Mouse (Mus musculus): ENCODE measurements around the gene Ddah2. TPM values are rescaled to one million over a fixed set of nuclear protein-coding genes. Genes with fewer than 3 reads are reported as not detected.
A peak's percentile ranks its signal among the peaks of the same experiment; 100 is the strongest.

Gene Ddah2
- polyA plus RNA-seq, 1 experiment from 2014 or later: 227 TPM

- DNase-seq (ENCODE audit: low spot score) (peak; percentile 91), ATAC-seq (replicated peaks; ENCODE audit: low FRiP score, low read depth) (peak; percentile 31; the same call in 1 of the 2 replicates)
- whole genome bisulfite sequencing: 8% methylated on average over 17 of the region's 17 CpGs
- peak overlapping the region; percentile 71 for H3K27ac ChIP-seq
- no peaks in the 10 kb centered on the region for H3K9me3 ChIP-seq (replicated peaks; ENCODE audit: low read length)
- H3K9ac ChIP-seq (ENCODE audit: low read depth, low read length): no peak overlapping the region
- TF ChIP-seq CTCF (IDR thresholded peaks at IDR 0.05; ENCODE audit: low read depth): peak; percentile 100
- H3K4me1 ChIP-seq (replicated peaks; ENCODE audit: insufficient read depth, low read length): no peaks in the 10 kb centered on the region
- no peaks in the 10 kb centered on the region for H3K27me3 ChIP-seq (ENCODE audit: insufficient read depth, low read length)
- H3K36me3 ChIP-seq (ENCODE audit: insufficient read depth, low read length): 0 out of 2 replicates have a peak, but pooled peaks cover 2% of the 10 kb centered on the region
- no peak overlapping the region; the same call in 1 of the 2 replicates for H3K4me2 ChIP-seq (ENCODE audit: low read length)
- no peak overlapping the region for H3K4me3 ChIP-seq (replicated peaks; ENCODE audit: low read depth, low read length)
Observed at GRCm38 (mm10) chr17:35021163-35021808, 37.5 kb upstream of the Ddah2 start.

DNA sequence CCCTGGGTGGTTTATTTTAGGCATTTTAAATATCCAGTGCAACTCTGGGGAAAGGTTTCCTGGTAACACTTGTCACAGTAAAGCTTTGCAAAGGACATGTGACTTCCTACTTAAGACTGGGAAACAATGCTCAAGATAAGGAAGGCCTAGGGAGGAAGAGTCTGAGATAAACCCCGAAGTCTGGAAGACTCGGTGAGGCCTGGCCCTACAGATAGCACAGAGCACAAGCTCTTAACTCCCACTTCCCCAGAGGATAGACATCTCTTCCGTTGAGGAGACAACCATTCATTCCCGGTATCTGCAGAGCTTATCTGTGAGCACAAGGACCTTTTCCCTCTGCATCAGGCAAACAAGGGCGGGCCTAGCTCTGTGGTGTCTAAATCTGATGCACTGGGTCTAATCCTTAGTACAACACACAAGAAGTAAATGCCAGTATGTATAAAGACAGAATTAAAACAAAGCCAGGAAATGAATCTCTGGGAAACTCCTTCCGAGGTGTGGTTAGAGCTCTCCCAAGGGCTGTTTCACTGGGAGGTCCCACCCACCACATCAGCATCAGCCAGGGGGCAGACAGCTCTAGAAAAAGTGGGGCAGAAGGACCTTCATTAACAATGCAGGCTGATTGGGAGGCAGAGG, 36.9 kb upstream of the Ddah2 start:
- H3K4me1 ChIP-seq (replicated peaks; ENCODE audit: insufficient read depth, low read length): no peaks in the 10 kb centered on the region
- no peak overlapping the region; the same call in 1 of the 2 replicates for H3K4me2 ChIP-seq (ENCODE audit: low read length)
- H3K27me3 ChIP-seq (ENCODE audit: insufficient read depth, low read length): no peaks in the 10 kb centered on the region
- H3K9me3 ChIP-seq (replicated peaks; ENCODE audit: low read length): no peaks in the 10 kb centered on the region
- H3K27ac ChIP-seq: peak overlapping the region; percentile 71
- no peaks in the 10 kb centered on the region for H3K36me3 ChIP-seq (ENCODE audit: insufficient read depth, low read length)
- peak; percentile 33; the same call in 1 of the 2 replicates for TF ChIP-seq CTCF (IDR thresholded peaks at IDR 0.05; ENCODE audit: low read depth)
- DNase-seq (ENCODE audit: low spot score) (peak; percentile 54), ATAC-seq (replicated peaks; ENCODE audit: low FRiP score, low read depth) (no peak)
- no peak overlapping the region for H3K9ac ChIP-seq (ENCODE audit: low read depth, low read length)
- WGBS: 50% methylated on average over 6 of the region's 6 CpGs
- H3K4me3 ChIP-seq (replicated peaks; ENCODE audit: low read depth, low read length): no peak overlapping the region

- Histone ChIP-seq H3K27me3 (ENCODE audit: insufficient read depth, low read length) (no peaks in the 10 kb centered on the region), H3K4me1 (replicated peaks; ENCODE audit: insufficient read depth, low read length) (no peaks in the 10 kb centered on the region), H3K27ac (0 out of 2 replicates have a peak overlapping the region, but pooled peaks have one; percentile 71), H3K4me2 (ENCODE audit: low read length) (no peak overlapping the region), H3K36me3 (ENCODE audit: insufficient read depth, low read length) (no peaks in the 10 kb centered on the region), H3K4me3 (replicated peaks; ENCODE audit: low read depth, low read length) (no peak overlapping the region), H3K9me3 (replicated peaks; ENCODE audit: low read length) (no peaks in the 10 kb centered on the region), H3K9ac (ENCODE audit: low read depth, low read length) (no peak overlapping the region)
- ATAC-seq (replicated peaks; ENCODE audit: low FRiP score, low read depth) (no peak), DNase-seq (ENCODE audit: low spot score) (no peak)
- WGBS: 94% methylated on average over 8 of the region's 8 CpGs
- TF ChIP-seq CTCF (IDR thresholded peaks at IDR 0.05; ENCODE audit: low read depth): no peak
Observed at GRCm38 (mm10) chr17:35022541-35023060, 36.2 kb upstream of the Ddah2 start.

GRCm38 (mm10) chr17:35023221-35023620, 35.6 kb upstream of the Ddah2 start:
- ATAC-seq (replicated peaks; ENCODE audit: low FRiP score, low read depth): no peak
- WGBS: 82% methylated on average over 5 of the region's 5 CpGs

DNA sequence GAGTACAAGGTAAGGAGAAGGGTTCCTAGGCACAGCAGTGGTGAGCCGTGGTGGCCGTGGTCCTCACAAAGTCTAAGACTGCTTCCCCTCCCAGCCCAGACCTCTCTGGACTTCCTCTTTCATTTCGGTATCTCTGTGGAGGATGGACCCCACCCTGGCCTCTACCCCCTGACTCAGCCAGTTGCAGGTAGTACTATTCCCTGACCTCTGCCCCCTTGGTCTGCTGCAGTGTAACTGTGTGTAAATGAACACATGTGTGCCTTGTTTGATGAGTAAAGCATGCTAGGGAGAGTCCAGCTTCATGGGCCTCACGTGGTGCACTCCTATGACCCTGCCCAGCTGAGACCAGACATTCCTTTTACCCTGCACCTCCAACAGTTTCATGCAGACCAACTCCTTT, 35.1 kb upstream of the Ddah2 start:
- H3K4me2 ChIP-seq (ENCODE audit: low read length): no peak overlapping the region
- H3K4me3 ChIP-seq (replicated peaks; ENCODE audit: low read depth, low read length): no peak overlapping the region
- WGBS: 74% methylated on average over 4 of the region's 4 CpGs
- TF ChIP-seq CTCF (IDR thresholded peaks at IDR 0.05; ENCODE audit: low read depth): no peak
- no peaks in the 10 kb centered on the region for H3K9me3 ChIP-seq (replicated peaks; ENCODE audit: low read length)
- H3K9ac ChIP-seq (ENCODE audit: low read depth, low read length): no peak overlapping the region
- no peaks in the 10 kb centered on the region for H3K36me3 ChIP-seq (ENCODE audit: insufficient read depth, low read length)
- no peak overlapping the region for H3K27ac ChIP-seq
- no peaks in the 10 kb centered on the region for H3K27me3 ChIP-seq (ENCODE audit: insufficient read depth, low read length)
- DNase-seq (ENCODE audit: low spot score) (no peak), ATAC-seq (replicated peaks; ENCODE audit: low FRiP score, low read depth) (no peak)
- H3K4me1 ChIP-seq (replicated peaks; ENCODE audit: insufficient read depth, low read length): no peaks in the 10 kb centered on the region

More at GRCm38 (mm10) chr17:35023221-35023620, 35.6 kb upstream of the Ddah2 start:
- H3K4me2 ChIP-seq (ENCODE audit: low read length): no peak overlapping the region
- H3K9ac ChIP-seq (ENCODE audit: low read depth, low read length): no peak overlapping the region
- no peak for DNase-seq (ENCODE audit: low spot score)
- H3K27ac ChIP-seq: no peak overlapping the region
- H3K4me3 ChIP-seq (replicated peaks; ENCODE audit: low read depth, low read length): no peak overlapping the region
- TF ChIP-seq CTCF (IDR thresholded peaks at IDR 0.05; ENCODE audit: low read depth): no peak
- no peaks in the 10 kb centered on the region for H3K27me3 ChIP-seq (ENCODE audit: insufficient read depth, low read length)
- no peaks in the 10 kb centered on the region for H3K9me3 ChIP-seq (replicated peaks; ENCODE audit: low read length)
- no peaks in the 10 kb centered on the region for H3K36me3 ChIP-seq (ENCODE audit: insufficient read depth, low read length)
- H3K4me1 ChIP-seq (replicated peaks; ENCODE audit: insufficient read depth, low read length): no peaks in the 10 kb centered on the region

- H3K27ac ChIP-seq: no peak overlapping the region
- H3K4me3 ChIP-seq (replicated peaks; ENCODE audit: low read depth, low read length): no peak overlapping the region
- no peak overlapping the region for H3K9ac ChIP-seq (ENCODE audit: low read depth, low read length)
- ATAC-seq (replicated peaks; ENCODE audit: low FRiP score, low read depth) (no peak), DNase-seq (ENCODE audit: low spot score) (no peak)
- TF ChIP-seq CTCF (IDR thresholded peaks at IDR 0.05; ENCODE audit: low read depth): no peak
- H3K4me1 ChIP-seq (replicated peaks; ENCODE audit: insufficient read depth, low read length): no peaks in the 10 kb centered on the region
- no peaks in the 10 kb centered on the region for H3K36me3 ChIP-seq (ENCODE audit: insufficient read depth, low read length)
- H3K9me3 ChIP-seq (replicated peaks; ENCODE audit: low read length): no peaks in the 10 kb centered on the region
- H3K27me3 ChIP-seq (ENCODE audit: insufficient read depth, low read length): no peaks in the 10 kb centered on the region
- 62% methylated on average over 13 of the region's 13 CpGs for WGBS
- H3K4me2 ChIP-seq (ENCODE audit: low read length): no peak overlapping the region
Observed at GRCm38 (mm10) chr17:35024261-35024660, 34.6 kb upstream of the Ddah2 start.

All from kidney, postnatal 0 days (tissue).